Comparison of ENCODE assay signal across 7 mouse cellular contexts in the genomic region with DNA sequence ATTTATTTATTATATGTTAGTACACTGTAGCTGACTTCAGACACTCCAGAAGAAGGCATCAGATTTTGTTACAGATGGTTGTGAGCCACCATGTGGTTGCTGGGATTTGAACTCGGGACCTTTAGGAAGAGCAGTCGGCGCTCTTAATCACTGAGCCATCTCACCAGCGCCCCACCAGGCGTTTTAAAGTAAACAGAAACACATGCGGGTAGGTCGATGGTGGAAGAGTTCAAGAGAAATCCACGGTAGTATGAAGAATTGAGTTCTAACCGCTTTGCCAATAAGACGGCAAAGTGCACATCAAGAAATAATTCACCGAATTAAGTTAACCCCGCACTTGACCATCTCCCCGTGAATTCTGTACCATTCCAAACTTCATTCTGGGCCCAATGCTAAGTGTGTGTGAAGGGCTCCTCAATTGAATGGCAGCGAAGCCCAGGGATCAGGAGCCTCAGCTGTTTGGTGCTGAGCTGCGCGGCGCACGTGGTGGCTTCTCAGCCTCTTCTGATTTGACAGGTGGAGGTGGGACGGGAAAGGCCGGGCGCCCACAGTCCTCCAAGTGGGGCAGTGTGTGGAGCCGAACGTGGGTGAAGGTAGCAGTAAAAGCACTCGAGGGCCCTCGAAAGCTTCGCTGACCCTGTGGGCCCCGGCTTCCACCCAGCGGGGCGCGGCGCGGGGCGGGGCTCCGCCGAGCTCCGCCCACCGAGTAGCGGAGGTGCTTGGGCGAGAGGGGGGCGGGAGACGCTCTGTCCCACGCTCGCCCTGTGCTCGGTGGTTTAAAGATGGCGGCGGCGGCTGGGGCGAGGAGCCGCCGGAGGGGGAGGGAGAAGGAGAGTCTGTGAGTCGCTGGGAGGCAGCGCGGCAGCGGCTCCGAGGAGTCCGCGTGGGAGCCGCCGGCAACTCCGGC. TPM values are rescaled to one million over a fixed set of nuclear protein-coding genes. Genes with fewer than 3 reads are reported as not detected.
DNase-seq lines count a peak whose midpoint lies in the region; ATAC-seq lines count a peak whose summit lies in the region.

A gene (plus strand): TSS at position 763 of the 907 bp plus-strand sequence.

- DNase-seq in adrenal gland, adult 8-10 months, result peak; percentile 81
- DNase-seq in embryo, embryonic 9.5 days (ENCODE audit: extremely low spot score), result peak; percentile 91
- peak; percentile 22 for DNase-seq in gonadal fat pad, adult 2 months (ENCODE audit: low read depth)
- peak; percentile 88 for DNase-seq in kidney, adult 11 months
- DNase-seq in limb, embryonic 10.5 days (ENCODE audit: low spot score), result peak; percentile 90
- peak; percentile 79 for DNase-seq in spleen, adult 12 weeks (ENCODE audit: low spot score)

- H3K27ac ChIP-seq in limb, embryonic 10.5 days, result peak within 1 kb of the TSS; percentile 99
- H3K27ac ChIP-seq in midbrain, embryonic 13.5 days, result peak within 1 kb of the TSS; percentile 98

- ATAC-seq in midbrain, embryonic 13.5 days, result peak; percentile 97

- H3K4me1 ChIP-seq in limb, embryonic 10.5 days, result peaks cover 14% of the 10 kb centered on the region
- peaks cover 23% of the 10 kb centered on the region for H3K4me1 ChIP-seq in midbrain, embryonic 13.5 days (replicated peaks)

- H3K27me3 ChIP-seq in limb, embryonic 10.5 days (ENCODE audit: low read depth, poor library complexity, severe bottlenecking), result no peaks in the 10 kb centered on the region
- H3K27me3 ChIP-seq in midbrain, embryonic 13.5 days, result peaks cover 8% of the 10 kb centered on the region; the same call in 1 of the 2 replicates

- WGBS in limb, embryonic 10.5 days, result 9% methylated on average over 58 of the region's 60 CpGs
- WGBS in midbrain, embryonic 13.5 days, result 10% methylated on average over 52 of the region's 60 CpGs

- no peaks in the 10 kb centered on the region for H3K9me3 ChIP-seq in limb, embryonic 10.5 days (replicated peaks)
- no peaks in the 10 kb centered on the region for H3K9me3 ChIP-seq in midbrain, embryonic 13.5 days

- peak within 1 kb of the TSS; percentile 57 for H3K4me2 ChIP-seq in midbrain, embryonic 13.5 days (replicated peaks)

- peak within 1 kb of the TSS; percentile 96 for H3K9ac ChIP-seq in midbrain, embryonic 13.5 days (replicated peaks)

- H3K36me3 ChIP-seq in limb, embryonic 10.5 days, result no peaks in the 10 kb centered on the region
- no peaks in the 10 kb centered on the region for H3K36me3 ChIP-seq in midbrain, embryonic 13.5 days

- peak within 1 kb of the TSS; percentile 98 for H3K4me3 ChIP-seq in limb, embryonic 10.5 days
- peak within 1 kb of the TSS; percentile 93 for H3K4me3 ChIP-seq in midbrain, embryonic 13.5 days (replicated peaks)

RNA-seq across cellular contexts. Expression of the gene that starts here (rescaled TPM):
- total RNA-seq in adrenal gland, adult 8-10 months (2022), result 10 to 100 TPM; 22.1 to 35.7 (median 29.2) TPM
- 6.9 and 8.8 TPM in 2 replicates for polyA plus RNA-seq in gonadal fat pad, adult 2 months (2012; rRNA removed)
- polyA plus RNA-seq in limb, embryonic 10.5 days (2016; fragmentation: Nextera tagmentation; extraction: Ambion mirVana), result 5.2 and 6.0 TPM in 2 replicates
- polyA plus RNA-seq in midbrain, embryonic 13.5 days (2015; fragmentation: Nextera tagmentation; extraction: Ambion mirVana), result 6.7 and 7.0 TPM in 2 replicates

Comparison
In these comparisons a context has a peak if more than half of its experiments do, and no peak if none do; other contexts are left out.
1. Peak in every context shown above with its lines: DNase-seq, ATAC-seq, H3K4me3 ChIP-seq and H3K27ac ChIP-seq.
2. DNase-seq: peak in every context shown above with its lines; median percentile 91 in embryo, embryonic 9.5 days; 90 in limb, embryonic 10.5 days; 88 in kidney, adult 11 months; 81 in adrenal gland, adult 8-10 months; 79 in spleen, adult 12 weeks; 22 in gonadal fat pad, adult 2 months.